Mouse (Mus musculus) G1E (cell line): ENCODE results near the gene Rprd1b.

ENCODE experiments used
- CTCF ChIP-seq: IDR thresholded peaks from 2 replicates; pipeline ENCODE4 v1.5.1; 2012; ENCODE audit warnings: low read depth, low read length, inconsistent platforms, mixed read lengths
- GATA1 ChIP-seq: IDR thresholded peaks from 2 replicates; pipeline ENCODE4 v1.6.1; 2012; ENCODE audit warnings: borderline replicate concordance, low read length, inconsistent platforms, mixed read lengths

GRCm38 (mm10) chr2:158064571-158065048 is 36.3 kb downstream of the Rprd1b start:
- no peak for TF ChIP-seq CTCF
- TF ChIP-seq GATA1 = no peak
